Mouse (Mus musculus): ENCODE measurements around the gene Zfp131.

DNA sequence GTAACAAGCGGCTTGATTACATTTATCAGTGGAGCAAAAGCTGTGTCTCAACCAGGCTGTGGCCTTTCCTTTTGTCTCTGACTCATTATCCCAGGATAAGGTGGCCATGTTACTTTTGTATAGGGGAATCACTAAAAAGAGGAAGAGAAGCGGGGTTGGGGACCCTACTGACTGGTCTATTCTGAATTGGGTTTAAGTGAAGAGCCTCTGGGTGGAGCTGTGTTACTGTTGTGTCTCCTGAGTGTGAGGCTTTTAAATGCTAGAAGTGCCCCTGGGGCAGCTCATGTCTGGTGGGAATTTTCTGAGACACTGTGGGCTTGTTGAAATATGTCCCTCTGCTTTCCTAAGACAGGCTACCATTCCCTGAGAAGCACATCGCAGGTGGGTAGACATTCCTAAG is 47.2 kb downstream of the Zfp131 start:
- no peak for TF ChIP-seq POLR2A (IDR thresholded peaks at IDR 0.05; ENCODE audit: low read depth, low read length)
- TF ChIP-seq CTCF (IDR thresholded peaks at IDR 0.05; ENCODE audit: extremely low read depth, insufficient read length, insufficient replicate concordance, low read depth, low read length): no peak
